Mouse (Mus musculus) C2C12 (cell line): ENCODE results near the gene Chst11.

Experiments
- CTCF ChIP-seq: IDR thresholded peaks from one replicate; pipeline ENCODE4 v1.5.1; 2011; ENCODE audit not compliant: control insufficient read depth, insufficient read depth, insufficient read length
- FOSL1 ChIP-seq: IDR thresholded peaks from one replicate; pipeline ENCODE4 v1.8.0; 2011; ENCODE audit warnings: mild to moderate bottlenecking, low read length; ENCODE audit not compliant: poor library complexity, insufficient read depth, severe bottlenecking
- MAX ChIP-seq: IDR thresholded peaks from one replicate; pipeline ENCODE4 v1.6.1; 2011; ENCODE audit warnings: mild to moderate bottlenecking, control low read depth
- MYOD1 ChIP-seq: IDR thresholded peaks from one replicate; pipeline ENCODE4 v1.6.1; 2011; ENCODE audit warnings: low read depth; ENCODE audit not compliant: control insufficient read depth, insufficient read length
- MYOG ChIP-seq: IDR thresholded peaks from one replicate; pipeline ENCODE4 v1.6.1; 2011; ENCODE audit not compliant: control insufficient read depth, insufficient read length; ENCODE audit errors: extremely low read depth
- USF1 ChIP-seq: IDR thresholded peaks from one replicate; pipeline ENCODE4 v1.6.1; 2011; ENCODE audit warnings: low read depth, mild to moderate bottlenecking, control low read depth, moderate library complexity

DNA sequence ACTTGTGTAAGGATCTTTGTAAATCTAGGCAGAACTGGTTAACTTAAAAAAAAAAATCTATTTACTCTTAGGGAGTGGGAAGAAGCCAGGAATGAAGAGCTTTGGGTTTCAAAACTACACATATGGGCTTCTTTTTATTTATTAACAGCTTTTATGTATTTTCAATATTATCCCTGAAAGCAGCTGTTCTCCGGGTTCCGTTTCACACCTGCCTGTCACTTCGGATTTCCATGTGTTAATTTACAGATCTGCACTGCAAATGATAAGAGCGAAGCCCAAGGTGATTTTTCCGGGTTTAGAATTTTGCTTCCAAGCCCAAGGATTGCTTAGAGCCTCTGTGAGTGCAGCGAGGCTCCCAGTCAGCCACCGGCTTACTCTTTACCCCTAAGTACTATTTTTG is 223.1 kb downstream of the Chst11 start:
- TF ChIP-seq CTCF (no peak), USF1 (no peak), MAX (no peak), MYOD1 (no peak), FOSL1 (no peak), MYOG (no peak)
